Mouse (Mus musculus): ENCODE results near the gene Ccdc130. TPM values are rescaled to one million over a fixed set of nuclear protein-coding genes. Genes with fewer than 3 reads are reported as not detected.
A peak's percentile ranks its signal among the peaks of the same experiment; 100 is the strongest.

Gene Ccdc130
- total RNA-seq, 1 experiment from 2014 or later, result 24.8 TPM

DNA sequence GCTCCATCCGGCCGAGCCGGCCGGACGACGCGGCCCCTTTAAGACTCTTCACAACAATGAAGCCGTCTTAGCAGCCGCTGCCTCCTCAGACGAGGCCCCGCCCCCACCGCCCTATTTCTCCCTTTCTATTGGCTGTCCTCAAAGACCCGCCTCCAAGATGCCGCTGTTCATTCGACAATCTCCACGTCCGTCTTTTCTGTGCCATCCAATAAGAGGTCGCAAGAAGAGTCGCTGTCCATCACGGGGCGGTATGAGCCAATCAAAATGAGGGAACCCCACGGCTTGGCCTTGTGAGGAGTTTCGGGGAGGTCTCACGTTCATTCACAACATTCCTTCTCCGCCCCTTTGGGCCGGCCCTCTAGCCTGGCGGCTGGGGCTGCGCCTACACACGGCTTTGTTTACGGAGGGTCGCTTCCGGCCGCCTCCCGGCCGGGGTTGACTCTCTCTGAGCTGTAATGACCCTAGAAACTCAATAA is 33.1 kb downstream of the Ccdc130 start, which contains the start of gene Zswim4:
Gene Zswim4, minus strand, starts transcription at position 58 of the 476 bp plus-strand sequence.
- peak; percentile 95 for DNase-seq

- DNase-seq, result no peak
Measured at GRCm38 (mm10) chr8:84236410-84236997, 33.7 kb downstream of the Ccdc130 start.

GRCm38 (mm10) chr8:84235746-84236409 is 34.3 kb downstream of the Ccdc130 start:
- DNase-seq, result peak; percentile 57

DNA sequence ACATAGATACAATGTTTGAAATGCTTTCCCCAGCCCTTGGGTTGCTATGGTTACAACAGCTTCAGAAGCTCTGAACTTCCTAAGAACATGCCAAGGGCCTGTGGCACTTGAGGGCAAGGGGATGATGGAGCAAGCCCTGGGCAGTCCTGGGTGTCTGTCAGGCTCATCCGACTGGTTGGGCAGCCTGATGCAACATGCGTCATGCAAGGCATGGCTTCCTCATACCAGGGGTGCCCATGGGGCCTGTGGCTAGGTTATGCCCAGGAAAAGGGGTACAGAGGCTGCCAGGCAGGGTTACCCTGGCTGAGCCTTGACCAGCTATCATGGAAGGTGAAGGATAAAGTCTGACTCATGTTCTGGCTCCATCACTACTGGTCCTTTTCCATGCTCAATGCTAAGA is 37.1 kb downstream of the Ccdc130 start:
- peak; percentile 38 for DNase-seq

DNA sequence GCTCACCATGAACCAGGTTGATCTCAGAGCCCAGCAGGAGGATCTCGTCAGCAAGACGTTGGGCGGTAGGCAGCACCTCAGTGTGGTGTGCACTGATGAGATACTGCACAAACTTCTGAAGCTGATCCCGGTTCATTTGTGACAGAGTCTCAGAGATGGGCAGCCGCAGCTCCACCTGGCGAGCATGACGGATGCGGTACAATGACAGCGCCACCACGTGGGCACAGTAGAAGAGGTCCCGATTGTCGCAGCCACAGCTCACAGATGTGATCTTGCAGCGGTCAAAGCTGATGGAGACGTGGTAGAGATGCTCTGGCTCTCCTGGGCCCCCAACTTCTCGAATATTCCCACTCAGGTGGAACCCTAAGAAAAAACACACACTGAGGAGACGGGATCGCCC is 39.4 kb downstream of the Ccdc130 start:
- DNase-seq, result no peak

DNA sequence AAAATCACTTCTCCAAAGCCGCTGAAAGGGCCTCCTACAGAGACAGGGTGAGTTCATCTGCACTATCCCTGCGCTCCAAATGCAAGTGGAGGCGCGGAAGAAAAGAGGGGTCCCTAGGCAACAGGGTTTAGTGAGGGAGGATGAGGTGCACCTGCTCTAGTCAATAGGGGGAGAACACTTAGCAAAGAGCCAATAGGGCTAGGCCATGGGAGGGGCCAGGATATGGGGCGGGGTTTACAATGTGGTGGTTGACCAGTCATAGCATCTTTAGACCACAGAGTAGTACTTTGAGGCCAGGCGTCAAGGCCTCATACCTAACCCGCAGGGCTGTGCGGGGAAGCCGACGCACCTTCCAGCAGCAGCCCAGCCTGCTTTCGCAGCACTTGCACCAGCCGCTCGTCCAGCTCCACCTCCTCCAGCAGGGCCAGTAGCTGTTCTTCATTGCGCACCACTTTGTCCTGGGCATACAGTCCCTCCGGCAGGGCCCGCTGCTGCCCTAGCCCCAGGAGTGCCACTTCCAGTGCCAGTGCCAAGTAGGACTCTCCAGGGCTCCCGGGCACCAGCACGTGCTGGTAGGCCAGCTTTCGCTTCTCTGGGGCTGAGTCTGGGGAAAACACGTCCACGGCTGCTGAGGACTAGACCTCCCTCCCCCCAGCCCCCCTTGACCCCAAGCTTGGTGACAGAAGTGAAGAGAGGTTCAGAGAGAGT is 46.7 kb downstream of the Ccdc130 start:
- peak; percentile 20 for DNase-seq

- DNase-seq, result no peak
Measured at GRCm38 (mm10) chr8:84222566-84223165, 47.5 kb downstream of the Ccdc130 start.

GRCm38 (mm10) chr8:84220105-84220504 is 50.1 kb downstream of the Ccdc130 start:
- no peak for DNase-seq

GRCm38 (mm10) chr8:84218143-84218542 is 52.0 kb downstream of the Ccdc130 start:
- DNase-seq, result no peak

GRCm38 (mm10) chr8:84217206-84217605 is 53.0 kb downstream of the Ccdc130 start:
- DNase-seq, result no peak

DNA sequence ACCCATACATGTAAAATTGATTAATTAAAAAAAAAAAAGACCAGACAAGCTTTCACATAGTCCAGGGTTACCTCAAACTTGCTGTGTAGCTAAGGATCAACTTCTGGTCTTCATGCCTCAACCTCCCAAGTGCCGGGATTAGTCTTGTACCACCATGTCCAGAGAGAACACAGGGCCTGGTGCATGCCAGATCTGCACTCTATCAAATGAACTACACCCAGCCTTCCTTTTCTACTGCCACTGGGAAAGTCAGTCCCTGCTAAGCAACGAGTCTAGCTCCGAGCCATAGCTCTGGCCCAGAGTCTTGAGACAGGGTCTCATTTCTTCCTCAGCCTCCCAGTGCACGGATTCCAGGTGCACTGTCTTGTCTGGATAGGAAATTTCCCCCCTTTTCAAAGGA is 56.9 kb downstream of the Ccdc130 start:
- DNase-seq, result no peak

DNA sequence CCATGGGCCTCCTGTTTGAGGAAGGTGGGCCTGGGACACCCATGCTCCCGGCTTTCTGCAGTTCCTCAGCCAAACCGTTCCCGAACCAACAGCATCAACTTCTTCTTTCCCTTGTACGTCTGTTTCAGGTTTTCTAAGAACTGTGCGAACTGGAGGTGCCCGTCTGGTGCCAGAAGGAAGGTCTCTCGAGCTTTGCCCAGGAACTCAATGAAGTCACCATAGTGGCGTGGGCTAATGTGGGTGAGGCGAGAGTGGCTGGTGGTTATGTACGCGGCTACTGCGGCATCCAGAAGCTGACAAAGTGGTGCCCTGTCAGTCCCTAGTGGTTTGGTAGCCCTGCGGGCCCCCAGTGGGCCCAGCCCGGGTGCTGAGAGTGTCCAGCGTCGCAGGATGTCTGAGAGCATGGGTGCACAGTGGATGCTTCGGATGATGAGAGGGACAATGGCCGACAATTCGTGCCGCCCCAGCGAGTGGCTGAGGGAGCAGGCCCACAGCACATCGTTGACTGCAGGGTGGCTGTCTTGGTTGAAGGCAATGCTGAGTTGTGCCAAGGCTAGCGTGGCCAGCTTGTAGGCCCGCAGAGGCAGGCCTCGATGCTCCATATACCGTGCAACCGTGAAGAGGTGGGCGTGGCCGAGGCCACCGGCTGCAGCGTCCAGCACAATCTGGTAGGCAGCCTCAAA is 58.2 kb downstream of the Ccdc130 start:
- DNase-seq, result no peak

GRCm38 (mm10) chr8:84211202-84211601 is 59.0 kb downstream of the Ccdc130 start:
- no peak for DNase-seq

- DNase-seq, result peak; percentile 84
Measured at GRCm38 (mm10) chr8:84210167-84210791, 59.9 kb downstream of the Ccdc130 start.

- no peak for DNase-seq
Measured at GRCm38 (mm10) chr8:84208381-84209380, 61.5 kb downstream of the Ccdc130 start.

- peak; percentile 55 for DNase-seq
Measured at GRCm38 (mm10) chr8:84207811-84208210, 62.4 kb downstream of the Ccdc130 start.
